Mouse (Mus musculus): ENCODE data around the gene Acer1. TPM values are rescaled to one million over a fixed set of nuclear protein-coding genes. Genes with fewer than 3 reads are reported as not detected.

The Acer1 gene
- not detected in 2 replicates for polyA plus RNA-seq (2015; fragmentation: Nextera tagmentation; extraction: Ambion mirVana)

DNA sequence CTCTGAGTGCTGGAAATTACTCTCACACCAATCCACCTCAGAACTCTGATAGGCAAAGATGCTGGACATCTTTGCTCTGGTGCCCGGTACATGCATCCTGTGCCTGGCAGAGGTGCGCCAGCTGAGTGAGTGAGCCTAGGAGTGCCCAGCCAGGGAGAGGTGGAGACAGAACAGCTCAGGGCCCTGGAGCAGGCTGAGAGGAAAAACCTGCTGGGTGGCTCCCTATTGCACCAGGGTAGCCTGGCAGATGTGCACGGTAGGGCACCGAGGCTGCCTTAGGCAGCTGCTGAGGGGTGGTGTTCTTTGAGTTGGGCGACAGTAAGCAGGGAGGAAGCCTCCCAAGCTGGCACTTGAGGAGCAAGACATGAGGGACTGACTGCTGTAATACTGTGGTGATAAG lies at the start of gene Acer1:
Gene Acer1, minus strand, starts transcription at position 114 of the 400 bp plus-strand sequence.
- 78% methylated on average over 5 of the region's 5 CpGs for WGBS
- no peak within 1 kb of the TSS for H3K27ac ChIP-seq (ENCODE audit: low read length)
- no peak for ATAC-seq
- no peaks in the 10 kb centered on the region for H3K9me3 ChIP-seq (ENCODE audit: control insufficient read depth, low read length)
- H3K36me3 ChIP-seq (ENCODE audit: control insufficient read depth, insufficient read depth): no peaks in the 10 kb centered on the region
- H3K4me2 ChIP-seq (ENCODE audit: low read length): no peak within 1 kb of the TSS
- no peak within 1 kb of the TSS for H3K4me3 ChIP-seq (replicated peaks; ENCODE audit: low read length)
- H3K4me1 ChIP-seq (replicated peaks; ENCODE audit: control insufficient read depth, insufficient read depth, low read length): no peaks in the 10 kb centered on the region
- H3K9ac ChIP-seq (replicated peaks; ENCODE audit: low read depth, low read length): no peak within 1 kb of the TSS
- no peaks in the 10 kb centered on the region for H3K27me3 ChIP-seq (replicated peaks; ENCODE audit: control insufficient read depth, insufficient read depth, low read length)

DNA sequence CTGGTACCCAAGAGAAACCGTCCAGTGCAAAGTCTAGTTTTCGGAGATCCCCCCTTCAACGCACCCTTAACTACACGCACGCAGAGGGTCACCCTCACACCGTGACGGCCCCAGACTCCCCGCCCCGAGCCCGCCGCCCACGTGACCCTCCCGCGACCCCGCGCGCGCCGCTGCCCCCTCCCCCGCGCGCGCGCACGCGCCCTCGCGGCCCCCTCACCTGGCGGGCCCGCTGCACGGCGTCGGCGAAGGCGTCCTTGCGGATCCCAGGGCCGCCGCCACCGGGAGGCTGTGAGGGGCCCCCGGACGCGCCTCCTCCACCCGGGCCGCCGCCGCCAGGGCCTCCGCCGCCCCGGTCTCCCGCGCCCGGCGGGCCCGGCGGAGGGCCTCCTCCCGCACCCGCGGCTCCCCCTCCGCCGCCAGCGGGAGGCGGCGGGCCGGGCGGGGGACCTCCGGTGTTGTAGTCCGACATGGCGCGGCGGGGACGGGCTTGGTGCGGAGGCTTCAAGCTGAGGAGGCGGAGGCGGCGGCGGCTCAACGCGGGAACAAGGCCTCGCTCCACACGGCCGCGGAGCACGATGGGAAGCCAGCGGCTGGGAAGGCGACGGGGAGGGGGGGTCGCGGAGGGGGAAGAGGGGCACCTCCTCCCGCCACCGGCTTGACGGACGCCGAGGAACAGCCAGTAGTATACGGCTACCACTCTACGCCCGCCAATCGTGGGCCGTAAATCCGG lies 49.2 kb upstream of the Acer1 start, which contains the start of gene Khsrp:
Gene Khsrp, minus strand, starts transcription at position 592 of the 730 bp plus-strand sequence.
- 1% methylated on average over 67 of the region's 99 CpGs for WGBS
- H3K9ac ChIP-seq (replicated peaks; ENCODE audit: low read depth, low read length): peak within 1 kb of the TSS; percentile 98
- H3K4me2 ChIP-seq (ENCODE audit: low read length): peak within 1 kb of the TSS; percentile 62
- H3K4me1 ChIP-seq (replicated peaks; ENCODE audit: control insufficient read depth, insufficient read depth, low read length): peaks cover 16% of the 10 kb centered on the region
- H3K27me3 ChIP-seq (replicated peaks; ENCODE audit: control insufficient read depth, insufficient read depth, low read length): no peaks in the 10 kb centered on the region
- ATAC-seq: no peak
- H3K9me3 ChIP-seq (ENCODE audit: control insufficient read depth, low read length): no peaks in the 10 kb centered on the region
- peak within 1 kb of the TSS; percentile 92 for H3K27ac ChIP-seq (ENCODE audit: low read length)
- peak within 1 kb of the TSS; percentile 76 for H3K4me3 ChIP-seq (replicated peaks; ENCODE audit: low read length)
- H3K36me3 ChIP-seq (ENCODE audit: control insufficient read depth, insufficient read depth): peaks cover 3% of the 10 kb centered on the region; the same call in 1 of the 2 replicates

DNA sequence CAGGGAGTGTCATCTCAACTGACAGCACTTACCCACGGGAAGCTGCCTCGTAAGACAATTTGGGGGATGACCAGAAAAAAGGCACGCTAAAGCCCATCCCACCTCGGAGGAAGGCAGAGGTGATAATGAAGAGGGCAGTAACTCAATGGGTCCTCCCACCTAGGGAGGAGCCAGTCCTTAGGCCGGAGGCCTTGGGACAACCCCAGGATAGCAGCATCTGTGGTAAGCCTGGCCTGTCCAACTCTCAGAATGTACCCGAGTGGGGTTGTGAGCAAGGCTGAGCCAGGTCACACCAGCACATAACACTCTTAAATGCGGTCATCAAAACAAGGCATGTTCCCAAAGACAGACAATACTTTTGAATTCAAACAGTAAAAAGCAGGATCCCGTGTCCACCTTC lies 47.8 kb upstream of the Acer1 start:
- 48% methylated on average over 8 of the region's 8 CpGs for WGBS

DNA sequence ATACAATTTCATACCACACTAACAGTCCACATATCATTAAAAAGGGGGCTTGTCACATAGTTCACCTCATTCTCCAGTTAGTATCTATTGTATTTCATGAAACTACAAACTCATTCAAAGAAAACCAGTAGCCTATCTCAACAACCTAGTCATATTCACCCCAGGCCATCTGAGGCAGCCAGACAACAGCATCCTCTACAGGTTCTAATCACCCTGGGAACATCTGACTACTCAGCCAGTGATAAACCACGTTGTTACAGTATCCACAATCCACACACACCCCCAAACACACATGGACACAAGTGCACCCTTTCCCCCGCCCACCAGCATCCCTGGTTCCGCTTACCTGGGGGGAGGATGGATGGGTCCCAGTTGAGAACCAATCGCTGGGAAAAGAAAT lies 45.5 kb upstream of the Acer1 start:
- WGBS: 90% methylated on average over 4 of the region's 4 CpGs
- Histone ChIP-seq H3K4me1 (replicated peaks; ENCODE audit: control insufficient read depth, insufficient read depth, low read length) (peaks cover 13% of the 10 kb centered on the region), H3K9me3 (ENCODE audit: control insufficient read depth, low read length) (no peaks in the 10 kb centered on the region), H3K27me3 (replicated peaks; ENCODE audit: control insufficient read depth, insufficient read depth, low read length) (no peaks in the 10 kb centered on the region), H3K27ac (ENCODE audit: low read length) (no peak overlapping the region), H3K4me2 (ENCODE audit: low read length) (no peak overlapping the region), H3K9ac (replicated peaks; ENCODE audit: low read depth, low read length) (no peak overlapping the region), H3K4me3 (replicated peaks; ENCODE audit: low read length) (no peak overlapping the region), H3K36me3 (ENCODE audit: control insufficient read depth, insufficient read depth) (peaks cover 34% of the 10 kb centered on the region)
- ATAC-seq: no peak

More for the DNA sequence above, 47.8 kb upstream of the Acer1 start:
- Histone ChIP-seq H3K27me3 (replicated peaks; ENCODE audit: control insufficient read depth, insufficient read depth, low read length) (no peaks in the 10 kb centered on the region), H3K9me3 (ENCODE audit: control insufficient read depth, low read length) (no peaks in the 10 kb centered on the region), H3K36me3 (ENCODE audit: control insufficient read depth, insufficient read depth) (peaks cover 14% of the 10 kb centered on the region), H3K4me1 (replicated peaks; ENCODE audit: control insufficient read depth, insufficient read depth, low read length) (peaks cover 16% of the 10 kb centered on the region), H3K27ac (ENCODE audit: low read length) (no peak overlapping the region), H3K4me3 (replicated peaks; ENCODE audit: low read length) (peak overlapping the region; percentile 76), H3K4me2 (ENCODE audit: low read length) (peak overlapping the region; percentile 62), H3K9ac (replicated peaks; ENCODE audit: low read depth, low read length) (peak overlapping the region; percentile 98; the same call in 1 of the 2 replicates)
- no peak for ATAC-seq

DNA sequence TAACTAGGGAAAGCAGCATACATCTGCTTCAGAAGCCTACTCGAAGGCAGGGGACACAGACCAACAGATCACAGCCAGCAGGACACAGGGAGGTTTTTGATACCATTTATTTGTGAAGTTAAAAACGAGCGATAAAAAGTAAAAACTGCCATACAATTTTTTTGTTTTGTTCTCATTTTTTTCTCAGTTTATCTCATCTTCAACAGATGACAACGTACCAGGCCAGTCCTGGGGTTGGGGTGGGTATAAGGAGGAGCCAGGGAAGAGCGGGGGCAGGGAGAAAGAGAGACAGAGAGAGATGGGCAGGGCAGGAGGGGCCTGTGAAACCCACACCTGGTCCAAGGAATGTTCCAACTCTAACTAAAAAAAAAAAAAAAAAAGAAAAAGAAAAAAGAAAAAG lies 39.0 kb upstream of the Acer1 start:
- no peak for ATAC-seq
- no peak overlapping the region for H3K4me3 ChIP-seq (replicated peaks; ENCODE audit: low read length)
- 92% methylated on average over 5 of the region's 5 CpGs for WGBS
- no peaks in the 10 kb centered on the region for H3K4me1 ChIP-seq (replicated peaks; ENCODE audit: control insufficient read depth, insufficient read depth, low read length)
- H3K9ac ChIP-seq (replicated peaks; ENCODE audit: low read depth, low read length): no peak overlapping the region
- peaks cover 34% of the 10 kb centered on the region for H3K36me3 ChIP-seq (ENCODE audit: control insufficient read depth, insufficient read depth)
- H3K9me3 ChIP-seq (ENCODE audit: control insufficient read depth, low read length): no peaks in the 10 kb centered on the region
- H3K27me3 ChIP-seq (replicated peaks; ENCODE audit: control insufficient read depth, insufficient read depth, low read length): no peaks in the 10 kb centered on the region
- no peak overlapping the region for H3K4me2 ChIP-seq (ENCODE audit: low read length)
- no peak overlapping the region for H3K27ac ChIP-seq (ENCODE audit: low read length)

DNA sequence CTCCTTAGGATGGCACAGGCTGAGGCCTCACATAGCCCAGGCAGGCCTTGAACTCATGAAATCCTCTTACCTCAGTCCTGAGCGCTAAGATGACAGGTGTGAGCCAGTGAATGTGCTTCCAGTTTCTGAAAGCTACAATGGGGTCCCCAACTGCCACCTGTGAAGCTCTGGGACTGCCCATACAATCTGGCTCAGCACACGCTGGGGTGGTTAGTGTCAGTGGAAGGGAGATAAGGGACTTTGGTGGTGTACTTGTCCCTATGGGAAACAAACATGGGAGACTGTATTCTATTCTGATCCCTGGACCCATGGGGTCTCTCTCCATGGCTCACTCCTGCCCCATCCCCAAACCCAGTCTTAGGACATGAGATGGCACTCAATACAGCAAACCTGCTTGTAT lies 37.8 kb upstream of the Acer1 start:
- Histone ChIP-seq H3K9ac (replicated peaks; ENCODE audit: low read depth, low read length) (no peak overlapping the region), H3K4me3 (replicated peaks; ENCODE audit: low read length) (no peak overlapping the region), H3K4me1 (replicated peaks; ENCODE audit: control insufficient read depth, insufficient read depth, low read length) (no peaks in the 10 kb centered on the region), H3K4me2 (ENCODE audit: low read length) (no peak overlapping the region), H3K36me3 (ENCODE audit: control insufficient read depth, insufficient read depth) (peaks cover 23% of the 10 kb centered on the region), H3K9me3 (ENCODE audit: control insufficient read depth, low read length) (no peaks in the 10 kb centered on the region), H3K27ac (ENCODE audit: low read length) (no peak overlapping the region), H3K27me3 (replicated peaks; ENCODE audit: control insufficient read depth, insufficient read depth, low read length) (no peaks in the 10 kb centered on the region)
- WGBS: 86% methylated on average over 2 of the region's 2 CpGs
- ATAC-seq: no peak

DNA sequence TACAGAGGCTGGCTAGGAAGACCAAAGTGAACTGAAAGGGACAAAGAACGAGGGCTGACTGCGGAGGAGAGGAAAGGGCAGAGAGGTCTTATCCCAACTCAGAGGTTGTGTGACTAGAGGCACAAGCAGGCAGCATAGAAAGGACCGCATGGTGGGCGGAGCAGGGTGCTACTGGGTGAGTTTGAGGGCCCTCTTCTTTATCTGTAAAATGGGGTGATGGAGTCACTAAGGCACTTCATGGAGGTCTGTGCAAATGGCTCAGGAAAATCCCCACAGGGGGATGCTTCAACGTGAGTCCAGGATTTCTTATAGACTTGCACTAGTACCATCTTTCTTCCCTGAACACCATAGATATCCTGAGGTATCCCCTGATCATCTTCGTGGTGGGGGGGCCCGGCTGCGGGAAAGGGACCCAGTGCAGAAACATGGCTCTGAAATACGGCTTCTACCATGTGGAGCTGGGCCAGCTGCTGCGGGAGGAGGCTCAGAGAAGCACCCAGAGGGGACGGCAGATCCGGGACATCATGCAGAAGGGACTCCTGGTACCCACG lies 30.4 kb upstream of the Acer1 start:
- Histone ChIP-seq H3K9me3 (ENCODE audit: control insufficient read depth, low read length) (no peaks in the 10 kb centered on the region), H3K4me2 (ENCODE audit: low read length) (peak overlapping the region; percentile 75), H3K27me3 (replicated peaks; ENCODE audit: control insufficient read depth, insufficient read depth, low read length) (no peaks in the 10 kb centered on the region), H3K9ac (replicated peaks; ENCODE audit: low read depth, low read length) (no peak overlapping the region), H3K36me3 (ENCODE audit: control insufficient read depth, insufficient read depth) (peaks cover 3% of the 10 kb centered on the region), H3K4me3 (replicated peaks; ENCODE audit: low read length) (peak overlapping the region; percentile 79), H3K4me1 (replicated peaks; ENCODE audit: control insufficient read depth, insufficient read depth, low read length) (peaks cover 14% of the 10 kb centered on the region), H3K27ac (ENCODE audit: low read length) (peak overlapping the region; percentile 95)
- ATAC-seq: no peak
- 73% methylated on average over 13 of the region's 13 CpGs for WGBS

DNA sequence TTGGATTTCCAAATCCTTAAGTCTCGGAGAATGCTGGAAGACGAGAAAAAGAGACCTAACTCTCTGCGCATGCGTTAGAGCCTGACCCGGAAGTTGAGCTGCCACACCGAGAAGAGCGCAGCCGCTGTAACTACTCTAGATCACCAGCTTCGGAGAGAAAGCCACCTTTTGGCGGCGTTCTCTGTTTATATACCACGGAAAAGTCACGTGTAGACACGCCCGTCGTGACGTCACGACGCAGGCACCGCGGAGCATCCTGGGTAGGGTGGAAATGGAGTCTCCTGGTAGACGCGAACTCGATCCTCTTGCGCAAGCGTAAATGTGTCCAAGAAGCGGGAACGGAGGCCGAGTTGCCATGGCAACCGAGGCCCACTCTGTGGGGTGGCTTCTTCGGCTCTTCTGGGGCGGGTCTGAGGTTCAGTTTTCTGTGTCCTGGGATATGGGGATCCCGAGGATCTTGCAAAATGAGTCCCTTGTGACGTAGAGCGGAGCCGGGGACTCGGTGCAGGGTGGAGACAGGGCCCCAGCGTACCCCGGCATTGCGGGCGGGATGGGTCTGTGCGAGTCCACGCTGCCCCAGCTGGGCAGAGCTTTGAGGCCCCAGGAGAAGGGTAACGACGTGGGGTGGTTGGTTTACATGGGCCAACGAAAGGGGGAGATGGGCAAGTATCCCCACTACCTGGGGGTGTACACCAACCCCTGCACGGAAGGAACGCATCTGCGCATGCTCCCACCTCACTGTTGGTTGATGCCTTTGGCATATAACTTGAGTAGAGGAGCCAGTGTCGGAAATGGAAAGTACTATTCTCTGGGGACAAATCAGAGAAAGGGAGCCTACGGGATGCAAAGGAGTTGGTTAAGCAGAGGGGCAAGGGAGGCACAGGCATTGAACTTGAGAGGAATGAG lies 29.6 kb upstream of the Acer1 start, which contains the start of the genes Gtf2f1 and Gm17949:
Gene Gtf2f1, minus strand, starts transcription at position 53 of the 906 bp plus-strand sequence.
Gene Gm17949, plus strand, starts transcription at position 234 of the 906 bp plus-strand sequence.
- Histone ChIP-seq H3K9me3 (ENCODE audit: control insufficient read depth, low read length) (no peaks in the 10 kb centered on the region), H3K4me2 (ENCODE audit: low read length) (peak within 1 kb of the TSS; percentile 92), H3K27ac (ENCODE audit: low read length) (peak within 1 kb of the TSS; percentile 95), H3K36me3 (ENCODE audit: control insufficient read depth, insufficient read depth) (peaks cover 11% of the 10 kb centered on the region), H3K9ac (replicated peaks; ENCODE audit: low read depth, low read length) (peak within 1 kb of the TSS; percentile 74), H3K4me3 (replicated peaks; ENCODE audit: low read length) (peak within 1 kb of the TSS; percentile 79), H3K4me1 (replicated peaks; ENCODE audit: control insufficient read depth, insufficient read depth, low read length) (peaks cover 14% of the 10 kb centered on the region), H3K27me3 (replicated peaks; ENCODE audit: control insufficient read depth, insufficient read depth, low read length) (no peaks in the 10 kb centered on the region)
- ATAC-seq: peak; percentile 91
- under 1% methylated on average over 51 of the region's 51 CpGs for WGBS

DNA sequence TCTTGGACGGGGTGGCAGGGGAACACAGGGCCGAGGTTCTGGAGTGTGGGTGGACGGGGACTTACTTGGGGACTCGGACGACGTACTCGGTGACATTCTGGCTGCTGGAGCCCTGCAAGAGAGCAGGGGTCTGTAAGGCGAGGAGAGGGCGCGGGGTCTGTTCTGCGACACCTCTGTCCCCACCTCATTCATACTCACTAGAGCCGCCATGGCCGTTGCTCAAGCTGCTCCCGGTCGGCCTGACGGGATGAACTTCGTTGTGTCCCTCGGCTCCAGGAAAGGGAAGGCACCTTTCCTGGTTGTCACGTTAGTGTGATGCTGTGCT lies 28.9 kb upstream of the Acer1 start:
- ATAC-seq: peak; percentile 49
- Histone ChIP-seq H3K9me3 (ENCODE audit: control insufficient read depth, low read length) (no peaks in the 10 kb centered on the region), H3K4me2 (ENCODE audit: low read length) (peak overlapping the region; percentile 92), H3K9ac (replicated peaks; ENCODE audit: low read depth, low read length) (peak overlapping the region; percentile 64), H3K4me1 (replicated peaks; ENCODE audit: control insufficient read depth, insufficient read depth, low read length) (peaks cover 14% of the 10 kb centered on the region), H3K36me3 (ENCODE audit: control insufficient read depth, insufficient read depth) (peaks cover 17% of the 10 kb centered on the region), H3K27ac (ENCODE audit: low read length) (peak overlapping the region; percentile 81), H3K27me3 (replicated peaks; ENCODE audit: control insufficient read depth, insufficient read depth, low read length) (no peaks in the 10 kb centered on the region), H3K4me3 (replicated peaks; ENCODE audit: low read length) (peak overlapping the region; percentile 79)
- WGBS: under 1% methylated on average over 19 of the region's 19 CpGs

Data from forebrain, embryonic 16.5 days (tissue).